Mouse (Mus musculus): Measurements from ENCODE around the gene Slc7a14. TPM values are rescaled to one million over a fixed set of nuclear protein-coding genes. Genes with fewer than 3 reads are reported as not detected.

The Slc7a14 gene
- polyA plus RNA-seq, 1 experiment from 2014 or later, result 0.40 TPM

Other genes starting within 250 kb of the Slc7a14 start
- gene Skil, start 215.3 kb downstream of the Slc7a14 start, polyA plus RNA-seq (2014; fragmentation: Nextera tagmentation; extraction: Ambion mirVana), result 31.6 and 33.5 TPM in 2 replicates
- gene Cldn11, start 160.5 kb downstream of the Slc7a14 start, polyA plus RNA-seq (2014; fragmentation: Nextera tagmentation; extraction: Ambion mirVana), result 15.5 and 17.0 TPM in 2 replicates